Mouse (Mus musculus): ENCODE data around the gene Rtca. TPM values are rescaled to one million over a fixed set of nuclear protein-coding genes. Genes with fewer than 3 reads are reported as not detected.
A peak's percentile ranks its signal among the peaks of the same experiment; 100 is the strongest.

Rtca gene
- 10 to 100 TPM; 44.0 to 44.6 TPM for total RNA-seq (2021)
- long read RNA-seq, experiment 1, transcript Rtca-201 (11 exons, 1,594 nt), result major isoform, 30 of 39 reads
- long read RNA-seq, experiment 1, partial matches to known transcripts, result 3 of 39 reads
- long read RNA-seq, experiment 1, other reads (novel, unspliced or antisense), result 6 of 39 reads
- long read RNA-seq, experiment 2, transcript Rtca-201 (11 exons, 1,594 nt), result major isoform, 37 of 53 reads
- long read RNA-seq, experiment 2, partial matches to known transcripts, result 5 of 53 reads
- long read RNA-seq, experiment 2, other reads (novel, unspliced or antisense), result 11 of 53 reads

GRCm38 (mm10) chr3:116507772-116508351, at the start of gene Rtca:
Rtca (minus strand) TSS chr3:116508208.
- peak; percentile 97 for DNase-seq (ENCODE audit: low spot score in 2 of 2)

- DNase-seq (ENCODE audit: low spot score in 2 of 2), result no peak
Measured at GRCm38 (mm10) chr3:116551362-116551761, 43.4 kb upstream of the Rtca start.

GRCm38 (mm10) chr3:116547430-116547829, 39.4 kb upstream of the Rtca start:
- no peak for DNase-seq (ENCODE audit: low spot score in 2 of 2)

- no peak for DNase-seq (ENCODE audit: low spot score in 2 of 2)
Measured at GRCm38 (mm10) chr3:116542532-116542931, 34.5 kb upstream of the Rtca start.

GRCm38 (mm10) chr3:116542070-116542469, 34.1 kb upstream of the Rtca start:
- DNase-seq (ENCODE audit: low spot score in 2 of 2), result no peak

GRCm38 (mm10) chr3:116537200-116537573, 29.2 kb upstream of the Rtca start:
- no peak for DNase-seq (ENCODE audit: low spot score in 2 of 2)

GRCm38 (mm10) chr3:116536428-116537199, 28.6 kb upstream of the Rtca start:
- DNase-seq (ENCODE audit: low spot score in 2 of 2), result no peak

- no peak for DNase-seq (ENCODE audit: low spot score in 2 of 2)
Measured at GRCm38 (mm10) chr3:116530826-116531225, 22.8 kb upstream of the Rtca start.

- no peak for DNase-seq (ENCODE audit: low spot score in 2 of 2)
Measured at GRCm38 (mm10) chr3:116529741-116530140, 21.7 kb upstream of the Rtca start.

GRCm38 (mm10) chr3:116520141-116520761, 12.2 kb upstream of the Rtca start:
- no peak for DNase-seq (ENCODE audit: low spot score in 2 of 2)

- peak; percentile 65 to 77 for DNase-seq (ENCODE audit: low spot score in 2 of 2)
Measured at GRCm38 (mm10) chr3:116512904-116513716, 5.1 kb upstream of the Rtca start, which contains the start of gene Dbt. Dbt (plus strand) TSS chr3:116513070.

GRCm38 (mm10) chr3:116512151-116512903, 4.3 kb upstream of the Rtca start:
- no peak for DNase-seq (ENCODE audit: low spot score in 2 of 2)

- no peak for DNase-seq (ENCODE audit: low spot score in 2 of 2)
Measured at GRCm38 (mm10) chr3:116495671-116496070, 12.3 kb downstream of the Rtca start.

GRCm38 (mm10) chr3:116493658-116494057, 14.3 kb downstream of the Rtca start:
- no peak for DNase-seq (ENCODE audit: low spot score in 2 of 2)

- no peak for DNase-seq (ENCODE audit: low spot score in 2 of 2)
Measured at GRCm38 (mm10) chr3:116491923-116492454, 16.0 kb downstream of the Rtca start.

- DNase-seq (ENCODE audit: low spot score in 2 of 2), result no peak
Measured at GRCm38 (mm10) chr3:116490920-116491319, 17.1 kb downstream of the Rtca start.

GRCm38 (mm10) chr3:116483271-116483670, 24.7 kb downstream of the Rtca start:
- DNase-seq (ENCODE audit: low spot score in 2 of 2), result no peak

GRCm38 (mm10) chr3:116482724-116483123, 25.3 kb downstream of the Rtca start:
- DNase-seq (ENCODE audit: low spot score in 2 of 2), result no peak

GRCm38 (mm10) chr3:116480937-116481336, 27.1 kb downstream of the Rtca start:
- DNase-seq (ENCODE audit: low spot score in 2 of 2), result no peak

GRCm38 (mm10) chr3:116480119-116480518, 27.9 kb downstream of the Rtca start:
- DNase-seq (ENCODE audit: low spot score in 2 of 2), result no peak

Measured in adrenal gland, postnatal 4 days (tissue).